Mouse (Mus musculus) adipocyte (in vitro differentiated cells): ENCODE measurements around the gene Cep68.

Experiments
- DNase-seq: peaks from one replicate; pipeline ENCODE4 v3.0.0-alpha.2; 2016; ENCODE audit warnings: low spot score

The Cep68 gene

GRCm38 (mm10) chr11:20204870-20205446 lies 44.3 kb downstream of the Cep68 start:
- no peak for DNase-seq

GRCm38 (mm10) chr11:20204321-20204720 lies 44.9 kb downstream of the Cep68 start:
- DNase-seq: no peak

GRCm38 (mm10) chr11:20202299-20203011 lies 46.8 kb downstream of the Cep68 start:
- DNase-seq: peak; percentile 45

- DNase-seq: peak; percentile 52
These were observed 47.5 kb downstream of the Cep68 start for GRCm38 (mm10) chr11:20201661-20202101.

- DNase-seq: peak; percentile 100
These were observed 48.3 kb downstream of the Cep68 start, which contains the start of gene Rab1a for GRCm38 (mm10) chr11:20200713-20201575. Rab1a (plus strand) TSS chr11:20201432.

- DNase-seq: no peak
These were observed 56.0 kb downstream of the Cep68 start for GRCm38 (mm10) chr11:20193100-20193736.

GRCm38 (mm10) chr11:20187271-20187670 lies 62.0 kb downstream of the Cep68 start:
- no peak for DNase-seq
